Mouse (Mus musculus) CH12.LX (cell line): ENCODE data around the gene App. TPM values are rescaled to one million over a fixed set of nuclear protein-coding genes. Genes with fewer than 3 reads are reported as not detected.

Experiments
- DNase-seq: peaks from one replicate; pipeline ENCODE4 v3.0.0-alpha.2; 2013; ENCODE audit errors: extremely low read depth
- H3K27ac ChIP-seq: 2 replicates; pipeline ENCODE4 v1.5.1; 2012; ENCODE audit warnings: low read depth, mild to moderate bottlenecking, control low read depth, moderate library complexity; ENCODE audit not compliant: insufficient read depth
- H3K27me3 ChIP-seq: replicated peaks from 2 replicates; pipeline ENCODE3; 2012; ENCODE audit warnings: inconsistent platforms
- H3K36me3 ChIP-seq, 2 experiments: replicated peaks in 1 of 2; 2 replicates each; pipeline versions ENCODE3 to v1.6.1; 2012; ENCODE audit warnings: inconsistent platforms in 1 of 2, low read length in 1 of 2, mild to moderate bottlenecking in 1 of 2, mixed read lengths in 1 of 2, moderate library complexity in 1 of 2; ENCODE audit not compliant: control insufficient read depth in 1 of 2, insufficient read depth in 1 of 2
- H3K4me1 ChIP-seq, 2 experiments: 2 replicates each; pipeline ENCODE4 v1.6.1; 2012; ENCODE audit warnings: inconsistent platforms in 1 of 2, moderate library complexity in 1 of 2; ENCODE audit not compliant: insufficient read depth in 2 of 2, control insufficient read depth in 1 of 2
- H3K4me2 ChIP-seq: 2 replicates; pipeline ENCODE4 v1.6.1; 2012; ENCODE audit warnings: low read depth, mild to moderate bottlenecking, control low read depth; ENCODE audit not compliant: poor library complexity, insufficient read depth, severe bottlenecking
- H3K4me3 ChIP-seq, 3 experiments: fragments of 150-350 bp in 1 of 3; sonication (generic) in 1 of 3; replicated peaks in 1 of 3; 2 replicates each; pipeline versions ENCODE3 to v1.5.1; 2011 to 2012; ENCODE audit warnings: low read depth in 2 of 3, low read length in 2 of 3, mild to moderate bottlenecking in 2 of 3, moderate library complexity in 2 of 3, control low read depth in 1 of 3, improper control_type of control experiment in 1 of 3, inconsistent platforms in 1 of 3, mixed read lengths in 1 of 3; ENCODE audit not compliant: poor library complexity in 1 of 3
- H3K79me2 ChIP-seq: replicated peaks from 2 replicates; pipeline ENCODE4 v1.6.1; 2012; ENCODE audit warnings: mild to moderate bottlenecking, moderate library complexity; ENCODE audit not compliant: control insufficient read depth, poor library complexity, insufficient read depth, severe bottlenecking; ENCODE audit errors: extremely low read depth
- H3K9ac ChIP-seq: 2 replicates; pipeline ENCODE4 v1.6.1; 2012; ENCODE audit warnings: low read depth, mild to moderate bottlenecking, control low read depth, moderate library complexity; ENCODE audit not compliant: insufficient read depth
- H3K9me3 ChIP-seq: replicated peaks from 2 replicates; pipeline ENCODE3; 2012; ENCODE audit warnings: low read length, inconsistent platforms, mixed read lengths
- BHLHE40 ChIP-seq: IDR thresholded peaks from 2 replicates; pipeline ENCODE4 v1.6.1; 2011; ENCODE audit warnings: mild to moderate bottlenecking, low read depth, low read length, improper control_type of control experiment
- CHD1 ChIP-seq: IDR thresholded peaks from 2 replicates; pipeline ENCODE4 v1.6.1; 2012; ENCODE audit warnings: low read depth, low read length, improper control_type of control experiment, inconsistent platforms
- E2F4 ChIP-seq: IDR thresholded peaks from 2 replicates; pipeline ENCODE4 v1.6.1; 2011; ENCODE audit warnings: low read depth, low read length, improper control_type of control experiment; ENCODE audit not compliant: insufficient replicate concordance
- EP300 ChIP-seq: IDR thresholded peaks from 2 replicates; pipeline ENCODE4 v1.6.1; 2011; ENCODE audit warnings: low read length, improper control_type of control experiment
- GABPA ChIP-seq: IDR thresholded peaks from 2 replicates; pipeline ENCODE4 v1.6.1; 2012; ENCODE audit warnings: low read depth, low read length, improper control_type of control experiment, inconsistent platforms; ENCODE audit not compliant: insufficient replicate concordance
- HCFC1 ChIP-seq: IDR thresholded peaks from 2 replicates; pipeline ENCODE4 v1.6.1; 2012; ENCODE audit warnings: low read depth, mild to moderate bottlenecking, inconsistent platforms, low read length, improper control_type of control experiment
- JUND ChIP-seq: conservative IDR thresholded peaks from 2 replicates; pipeline ENCODE4 v1.6.1; 2011; ENCODE audit warnings: low read depth, low read length, improper control_type of control experiment
- KAT2A ChIP-seq: IDR thresholded peaks from 2 replicates; pipeline ENCODE4 v1.6.1; 2012; ENCODE audit warnings: low read length, improper control_type of control experiment, inconsistent platforms; ENCODE audit not compliant: insufficient replicate concordance
- MAX ChIP-seq: IDR thresholded peaks from 2 replicates; pipeline ENCODE4 v1.6.1; 2011; ENCODE audit warnings: low read length, improper control_type of control experiment
- MAZ ChIP-seq: IDR thresholded peaks from 2 replicates; pipeline ENCODE4 v1.6.1; 2012; ENCODE audit warnings: low read depth, mild to moderate bottlenecking, inconsistent platforms, low read length, improper control_type of control experiment, moderate library complexity
- MEF2A ChIP-seq: IDR thresholded peaks from 2 replicates; pipeline ENCODE4 v1.6.1; 2014; ENCODE audit warnings: low read depth, mild to moderate bottlenecking, inconsistent platforms, low read length, improper control_type of control experiment, borderline replicate concordance
- MXI1 ChIP-seq: IDR thresholded peaks from 2 replicates; pipeline ENCODE4 v1.6.1; 2011; ENCODE audit warnings: mild to moderate bottlenecking, low read depth, low read length, improper control_type of control experiment
- MYC ChIP-seq: IDR thresholded peaks from 2 replicates; pipeline ENCODE4 v1.6.1; 2011; ENCODE audit warnings: low read depth, mild to moderate bottlenecking, improper control_type of control experiment, low read length
- NELFE ChIP-seq: IDR thresholded peaks from 2 replicates; pipeline ENCODE4 v1.6.1; 2011; ENCODE audit warnings: low read depth, low read length, improper control_type of control experiment
- NRF1 ChIP-seq: IDR thresholded peaks from 2 replicates; pipeline ENCODE4 v1.6.1; 2014; ENCODE audit warnings: low read depth, mild to moderate bottlenecking, inconsistent platforms, low read length, improper control_type of control experiment, moderate library complexity
- RCOR1 ChIP-seq: conservative IDR thresholded peaks from 2 replicates; pipeline ENCODE4 v1.6.1; 2012; ENCODE audit warnings: low read depth, mild to moderate bottlenecking, inconsistent platforms, low read length, improper control_type of control experiment
- SIN3A ChIP-seq: IDR thresholded peaks from 2 replicates; pipeline ENCODE4 v1.6.1; 2012; ENCODE audit warnings: low read length, improper control_type of control experiment, inconsistent platforms
- TBP ChIP-seq: conservative IDR thresholded peaks from 2 replicates; pipeline ENCODE4 v1.6.1; 2011; ENCODE audit warnings: low read depth, low read length, improper control_type of control experiment
- USF2 ChIP-seq: conservative IDR thresholded peaks from 2 replicates; pipeline ENCODE4 v1.6.1; 2011; ENCODE audit warnings: low read depth, low read length, improper control_type of control experiment
- ZC3H11A ChIP-seq: IDR thresholded peaks from 2 replicates; pipeline ENCODE4 v1.6.1; 2012; ENCODE audit warnings: low read depth, mild to moderate bottlenecking, inconsistent platforms, low read length, improper control_type of control experiment
- ZMIZ1 ChIP-seq: IDR thresholded peaks from 2 replicates; pipeline ENCODE4 v1.6.1; 2012; ENCODE audit warnings: low read depth, mild to moderate bottlenecking, inconsistent platforms, low read length, improper control_type of control experiment
- dilution Hi-C: fragments of 300-500 bp; cut with MboI; formaldehyde crosslinking; loops from 2 replicates; pipeline ENCODE4 v1.14.3; 2020; ENCODE audit warnings: low sequenced_read_pairs; ENCODE audit not compliant: extremely low pct_unique_long_range_greater_than_20kb, extremely low pct_ligation_motif_present
- in situ Hi-C: fragments of 300-500 bp; cut with MboI; formaldehyde crosslinking; loops from 3 replicates; pipeline ENCODE4 v1.14.3; 2019; ENCODE audit warnings: low sequenced_read_pairs, low pct_ligation_motif_present, low pct_unique_long_range_greater_than_20kb, mixed read lengths
- polyA plus RNA-seq: library from polyadenylated mRNA; unstranded; fragments of >175 nt; gene quantifications from 2 replicates; pipeline ENCODE4 v1.2.1, GENCODE M21; 2012; ENCODE audit warnings: low read depth; ENCODE audit not compliant: insufficient read length
- total RNA-seq, 2 experiments: library from RNA; depleted of rRNA; stranded (reverse); fragments of 300-350 nt in 1 of 2; fragments of >200 nt in 1 of 2; gene quantifications; 2 replicates each; pipeline ENCODE4 v1.2.3; 2012 to 2014

Gene App
- total and polyA plus RNA-seq, 3 experiments = 31.1 to 99.2 (median 84.1) TPM

DNA sequence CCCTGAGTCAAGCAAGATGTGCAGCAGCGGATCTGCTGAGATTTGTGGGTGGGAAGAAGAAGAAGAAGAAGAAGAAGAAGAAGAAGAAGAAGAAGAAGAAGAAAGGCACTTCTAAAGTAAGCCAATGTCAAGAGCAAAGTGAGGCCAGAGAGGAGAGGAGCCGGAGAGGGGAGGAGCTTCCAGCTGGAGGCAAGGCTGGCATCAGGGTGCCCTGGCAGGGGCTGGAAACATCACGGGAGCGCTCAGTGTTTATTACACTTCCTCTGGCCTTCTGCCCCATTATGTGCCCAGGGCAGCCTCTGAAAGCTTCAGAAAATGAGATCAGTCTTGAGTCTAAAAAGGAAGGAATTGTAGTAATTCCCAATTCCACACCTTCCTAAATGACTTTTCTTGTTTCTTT is 145.2 kb downstream of the App start:
- Histone ChIP-seq H3K9me3 (peaks cover 14% of the 10 kb centered on the region), H3K79me2 (no peaks in the 10 kb centered on the region), H3K36me3 (peaks cover 36 to 83% of the 10 kb centered on the region in 2 experiments), H3K27me3 (no peaks in the 10 kb centered on the region), H3K4me1 (peaks cover 0 to 6% of the 10 kb centered on the region in 2 experiments; a peak in 2 of 4 replicates), H3K9ac (no peak overlapping the region), H3K27ac (no peak overlapping the region), H3K4me2 (no peak overlapping the region), H3K4me3 (no peak overlapping the region)
- dilution Hi-C loops = no loop called here
- in situ Hi-C loops = no loop called here
- DNase-seq = no peak
- TF ChIP-seq EP300 = no peak
- no peak for TF ChIP-seq USF2
- TF ChIP-seq MAX = no peak
- TF ChIP-seq BHLHE40 = no peak
- TF ChIP-seq HCFC1 = no peak
- no peak for TF ChIP-seq ZMIZ1

DNA sequence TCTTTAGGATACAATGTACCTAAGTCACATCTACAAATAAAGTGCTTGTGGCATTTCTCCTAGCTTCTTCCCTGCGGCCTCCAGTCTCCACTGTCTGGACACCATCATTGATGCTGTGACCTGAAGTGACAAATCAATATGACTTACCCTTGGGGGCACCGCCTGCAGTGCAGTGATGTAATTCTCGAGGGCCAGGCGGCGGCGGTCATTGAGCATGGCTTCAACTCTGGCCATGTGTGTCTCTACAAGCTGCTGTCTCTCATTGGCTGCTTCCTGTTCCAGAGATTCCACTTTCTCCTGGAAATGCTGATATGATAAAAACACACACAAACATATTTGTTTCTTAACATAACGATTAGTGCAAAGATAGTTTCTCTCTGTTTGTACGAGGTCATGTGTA is 148.9 kb downstream of the App start:
- no peaks in the 10 kb centered on the region for H3K4me1 ChIP-seq
- dilution Hi-C loops = no loop called here
- H3K27ac ChIP-seq = no peak overlapping the region
- H3K4me2 ChIP-seq = no peak overlapping the region
- no peak overlapping the region for H3K9ac ChIP-seq
- no peak for DNase-seq
- H3K27me3 ChIP-seq = no peaks in the 10 kb centered on the region
- H3K79me2 ChIP-seq = no peaks in the 10 kb centered on the region
- in situ Hi-C loops = no loop called here
- TF ChIP-seq MYC (no peak), MAX (no peak)
- TF ChIP-seq, all 38 proteins: peak for 0
- peaks cover 37 to 72% of the 10 kb centered on the region in 2 experiments for H3K36me3 ChIP-seq
- H3K9me3 ChIP-seq = peaks cover 14% of the 10 kb centered on the region
- no peak overlapping the region for H3K4me3 ChIP-seq

DNA sequence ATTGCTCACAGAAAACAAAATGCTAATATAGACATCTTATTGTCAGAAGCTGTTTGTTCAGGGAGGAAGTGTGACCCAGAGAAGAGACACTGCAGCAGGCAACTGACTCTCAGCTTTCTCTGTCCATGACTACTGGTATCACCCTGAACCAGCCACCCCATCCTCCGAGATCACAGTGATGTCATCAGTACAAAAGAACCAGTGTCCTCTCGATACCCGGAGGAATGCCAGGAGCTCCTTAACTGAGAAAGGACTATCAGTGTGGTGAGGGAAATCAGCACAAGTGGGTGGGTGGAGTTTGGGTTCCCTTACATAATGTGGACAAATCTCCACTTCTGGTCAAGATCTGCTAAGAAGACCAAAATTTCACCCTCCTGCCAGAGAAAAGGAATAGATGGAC is 150.5 kb downstream of the App start:
- dilution Hi-C loops = no loop called here
- no peaks in the 10 kb centered on the region for H3K27me3 ChIP-seq
- no peak for TF ChIP-seq USF2
- no peak for TF ChIP-seq CHD1
- no peak for TF ChIP-seq EP300
- no peak for TF ChIP-seq GABPA
- no peak for TF ChIP-seq NRF1
- TF ChIP-seq MXI1 = no peak
- TF ChIP-seq TBP = no peak
- TF ChIP-seq E2F4 = no peak
- no peak for TF ChIP-seq JUND
- no peak for TF ChIP-seq NELFE
- TF ChIP-seq KAT2A = no peak
- no peak for TF ChIP-seq RCOR1
- TF ChIP-seq MEF2A = no peak
- TF ChIP-seq ZC3H11A = no peak
- no peak for TF ChIP-seq ZMIZ1
- no peak for TF ChIP-seq SIN3A
- no peak for TF ChIP-seq MAZ
- TF ChIP-seq, all 38 proteins: peak for 0
- Histone ChIP-seq H3K79me2 (no peaks in the 10 kb centered on the region), H3K9me3 (peaks cover 14% of the 10 kb centered on the region), H3K4me2 (no peak overlapping the region), H3K27ac (no peak overlapping the region), H3K36me3 (peaks cover 40 to 72% of the 10 kb centered on the region in 2 experiments), H3K4me3 (no peak overlapping the region), H3K4me1 (no peaks in the 10 kb centered on the region), H3K9ac (no peak overlapping the region)
- in situ Hi-C loops = no loop called here
- no peak for DNase-seq
